Mouse (Mus musculus) c-Kit-positive CD71-negative TER-119-negative erythroid progenitor cells, embryonic 14.5 days (primary cell): ENCODE data around the gene Slit3.

ENCODE experiments used
- DNase-seq: peaks from one replicate; pipeline ENCODE4 v3.0.0-alpha.2; 2013; ENCODE audit warnings: low read depth

Gene Slit3

GRCm38 (mm10) chr11:35124489-35125107 is 3.6 kb downstream of the Slit3 start:
- DNase-seq: no peak

- no peak for DNase-seq
Measured at GRCm38 (mm10) chr11:35125108-35125490, 4.1 kb downstream of the Slit3 start.

GRCm38 (mm10) chr11:35131740-35132139 is 10.7 kb downstream of the Slit3 start:
- DNase-seq: no peak

- DNase-seq: no peak
Measured at GRCm38 (mm10) chr11:35136625-35137024, 15.6 kb downstream of the Slit3 start.

GRCm38 (mm10) chr11:35140092-35140491 is 19.1 kb downstream of the Slit3 start:
- DNase-seq: no peak

- DNase-seq: no peak
Measured at GRCm38 (mm10) chr11:35142202-35142601, 21.2 kb downstream of the Slit3 start.

GRCm38 (mm10) chr11:35142698-35143360 is 21.8 kb downstream of the Slit3 start:
- DNase-seq: no peak

- no peak for DNase-seq
Measured at GRCm38 (mm10) chr11:35147818-35148445, 26.9 kb downstream of the Slit3 start.

GRCm38 (mm10) chr11:35151539-35151951 is 30.5 kb downstream of the Slit3 start:
- DNase-seq: no peak

- no peak for DNase-seq
Measured at GRCm38 (mm10) chr11:35152875-35153274, 31.9 kb downstream of the Slit3 start.

GRCm38 (mm10) chr11:35154449-35154848 is 33.4 kb downstream of the Slit3 start:
- DNase-seq: no peak

- no peak for DNase-seq
Measured at GRCm38 (mm10) chr11:35155281-35155680, 34.3 kb downstream of the Slit3 start.

GRCm38 (mm10) chr11:35156676-35157075 is 35.7 kb downstream of the Slit3 start:
- no peak for DNase-seq

- no peak for DNase-seq
Measured at GRCm38 (mm10) chr11:35160682-35161211, 39.7 kb downstream of the Slit3 start.

- no peak for DNase-seq
Measured at GRCm38 (mm10) chr11:35163396-35163795, 42.4 kb downstream of the Slit3 start.

- DNase-seq: no peak
Measured at GRCm38 (mm10) chr11:35167176-35167575, 46.2 kb downstream of the Slit3 start.

- no peak for DNase-seq
Measured at GRCm38 (mm10) chr11:35171505-35171904, 50.5 kb downstream of the Slit3 start.

GRCm38 (mm10) chr11:35177564-35177963 is 56.5 kb downstream of the Slit3 start:
- DNase-seq: no peak

- no peak for DNase-seq
Measured at GRCm38 (mm10) chr11:35178144-35178817, 57.3 kb downstream of the Slit3 start.

GRCm38 (mm10) chr11:35179305-35179704 is 58.3 kb downstream of the Slit3 start:
- no peak for DNase-seq

GRCm38 (mm10) chr11:35182887-35183286 is 61.9 kb downstream of the Slit3 start:
- DNase-seq: no peak

- no peak for DNase-seq
Measured at GRCm38 (mm10) chr11:35194826-35195225, 73.8 kb downstream of the Slit3 start.

- DNase-seq: no peak
Measured at GRCm38 (mm10) chr11:35196777-35197176, 75.8 kb downstream of the Slit3 start.
